Mouse (Mus musculus) liver, adult 2 months (tissue): ENCODE results near the gene Rgs10.

Experiments used
- CTCF ChIP-seq: fragments of 200-500 bp; IDR thresholded peaks from 2 replicates; pipeline ENCODE4 v1.5.1; 2011; ENCODE audit warnings: low read depth, low read length, control low read depth
- POLR2A ChIP-seq: fragments of 200-500 bp; IDR thresholded peaks from 2 replicates; pipeline ENCODE4 v1.6.1; 2011; ENCODE audit warnings: low read length, control low read depth; ENCODE audit not compliant: insufficient read depth; ENCODE audit errors: extremely low read depth

DNA sequence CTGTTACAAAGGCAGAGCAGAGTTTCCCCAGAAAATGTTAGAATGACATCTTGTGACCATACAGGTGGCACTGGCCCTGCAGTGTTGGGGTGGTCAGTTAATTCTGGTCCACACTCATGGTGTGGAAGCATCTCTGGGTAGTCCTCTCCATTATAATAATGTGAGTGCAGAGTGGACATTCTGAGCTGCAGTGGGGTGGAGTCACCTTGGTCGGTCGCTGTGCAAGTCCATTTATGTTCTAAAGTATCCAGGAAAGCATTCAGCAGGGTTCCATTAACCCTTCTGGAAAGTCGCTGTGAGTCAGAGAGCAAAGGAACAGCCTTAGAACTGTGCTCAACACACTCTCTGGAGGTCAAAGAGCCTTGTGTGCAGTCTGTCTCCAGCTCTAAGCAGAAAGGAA, 65.8 kb downstream of the Rgs10 start:
- TF ChIP-seq POLR2A (no peak), CTCF (no peak)
